Mouse (Mus musculus) neutrophil, adult 5-6 weeks (primary cell): ENCODE data around the gene Fam170b. TPM values are rescaled to one million over a fixed set of nuclear protein-coding genes. Genes with fewer than 3 reads are reported as not detected.

ENCODE experiments used
- total RNA-seq: library from RNA; stranded (forward); fragments of 200-1000 nt; gene quantifications from 2 replicates; pipeline ENCODE4 v1.2.3, GENCODE M21; 2017

Fam170b gene
- total RNA-seq, 1 experiment from 2014 or later, result not detected

Other genes with a start within 250 kb of the Fam170b start
- gene Prrxl1, start 234.6 kb upstream of the Fam170b start, total RNA-seq, result not detected in 2 replicates
- 0.23 and 0.37 TPM in 2 replicates for gene 3425401B19Rik, start 148.7 kb upstream of the Fam170b start, total RNA-seq
- gene Tmem273, start 48.0 kb upstream of the Fam170b start, total RNA-seq, result 1.1 and 6.1 TPM in 2 replicates
- gene Vstm4, start 22.8 kb downstream of the Fam170b start, total RNA-seq, result not detected in 2 replicates
- gene Lrrc18, start 157.4 kb downstream of the Fam170b start, total RNA-seq, result 0.37 and 0.81 TPM in 2 replicates